Mouse (Mus musculus): Measurements from ENCODE around the gene Foxn2. TPM values are rescaled to one million over a fixed set of nuclear protein-coding genes. Genes with fewer than 3 reads are reported as not detected.

Foxn2 gene
- 6.1 TPM for polyA plus RNA-seq (2021)

DNA sequence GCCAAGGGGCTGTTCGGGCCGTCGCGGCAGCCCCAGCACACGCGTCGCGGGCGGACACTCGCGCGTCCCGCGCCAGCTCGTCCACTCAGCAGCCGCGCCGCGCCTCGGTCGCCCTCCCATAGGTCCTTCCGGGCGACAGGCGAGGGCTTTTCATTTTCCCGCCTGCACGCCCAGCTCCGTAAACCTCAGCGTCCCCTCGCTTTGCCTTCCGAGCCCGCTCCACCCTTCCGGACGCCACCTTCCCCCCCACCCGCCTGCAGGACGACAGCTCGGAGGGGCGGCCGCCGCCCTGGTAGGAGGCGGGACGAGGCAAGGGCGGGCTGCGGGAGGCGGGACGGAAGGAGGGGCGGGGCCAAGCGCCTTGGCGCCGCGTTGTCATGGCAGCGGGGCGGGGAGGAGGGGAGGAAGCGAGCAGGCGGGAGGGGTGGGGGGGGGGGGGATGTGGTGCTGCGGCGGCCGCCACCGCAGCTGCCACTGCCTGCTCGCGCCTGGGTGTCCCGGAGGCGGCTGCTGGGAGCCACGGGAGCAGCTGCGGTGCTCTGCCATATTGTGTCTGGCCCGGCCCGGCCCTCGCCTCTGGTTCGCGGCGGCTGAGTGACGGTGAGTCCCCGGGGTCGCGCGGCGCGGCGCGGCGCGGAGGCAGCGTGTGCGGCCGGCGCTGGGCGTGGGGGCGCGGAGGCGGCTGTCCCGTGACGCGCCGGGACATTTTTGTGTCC is at the start of gene Foxn2:
Gene Foxn2 (plus strand): TSS at position 427 of the 716 bp plus-strand sequence.
- CTCF ChIA-PET, result no interaction called here
- POLR2A ChIA-PET, result interaction anchor here (0.7 to 1.0 kb wide), 2 partner anchors 90 to 149 kb away, joined by 3 read pairs; no protein-coding TSS in a partner anchor

DNA sequence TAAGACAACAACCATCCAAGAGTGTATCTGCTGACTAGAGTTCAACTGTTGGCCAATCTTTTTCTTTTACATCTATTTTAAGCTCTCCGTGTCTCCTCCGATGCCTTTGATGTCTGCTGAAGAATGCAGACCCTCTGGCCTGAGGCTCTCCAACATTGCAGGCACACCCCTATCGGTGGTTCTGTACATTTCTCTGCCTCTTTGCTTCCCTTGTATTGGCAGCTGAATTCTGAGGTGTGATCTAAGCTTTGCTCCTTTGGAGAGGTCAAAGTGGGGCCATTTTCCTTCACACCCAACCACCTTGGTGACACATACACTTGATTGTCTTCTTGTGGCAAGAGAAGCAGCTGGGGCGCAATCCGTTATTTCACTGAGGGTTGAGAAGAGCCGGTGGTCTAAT is 43.0 kb upstream of the Foxn2 start:
- no peak for TF ChIP-seq CTCF (IDR thresholded peaks at IDR 0.05)
- POLR2A ChIA-PET, result no interaction called here
- H3K27me3 ChIP-seq, result peaks cover 15% of the 10 kb centered on the region
- ATAC-seq (no peak), DNase-seq (ENCODE audit: low read depth, low spot score) (no peak)
- in situ Hi-C loops (cut with MboI; ENCODE audit: low pct_unique_long_range_greater_than_20kb), result no loop called here
- CTCF ChIA-PET, result no interaction called here

More for the DNA sequence above, at the start of gene Foxn2:
- DNase-seq (ENCODE audit: low read depth, low spot score) (peak; percentile 38), ATAC-seq (peak; percentile 77)
- in situ Hi-C loops (cut with MboI; ENCODE audit: low pct_unique_long_range_greater_than_20kb), result loop anchor here (5.0 kb wide), 1 partner anchor 67 kb away; no protein-coding TSS in a partner anchor
- peaks cover 5% of the 10 kb centered on the region for H3K27me3 ChIP-seq
- no peak for TF ChIP-seq CTCF (IDR thresholded peaks at IDR 0.05)

DNA sequence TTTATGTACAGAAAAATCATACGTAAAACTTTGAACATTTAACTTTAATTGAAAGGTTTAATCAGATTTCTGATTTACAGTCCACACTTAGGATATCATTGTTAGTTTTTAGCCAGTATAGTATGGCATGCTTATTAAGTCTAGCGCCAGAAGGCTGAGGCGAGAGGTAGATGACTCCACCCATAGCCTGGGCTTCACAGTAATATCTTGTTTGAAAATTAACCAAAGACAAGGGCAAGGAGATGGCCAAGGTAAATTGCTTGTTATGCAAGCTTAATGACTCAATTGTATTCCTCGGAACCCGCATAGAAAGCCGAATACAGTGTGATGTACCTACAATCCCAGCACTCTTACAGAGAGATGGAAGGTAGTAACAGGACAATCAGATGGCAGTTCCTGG is 42.4 kb upstream of the Foxn2 start:
- CTCF ChIA-PET, result no interaction called here
- ATAC-seq (no peak), DNase-seq (ENCODE audit: low read depth, low spot score) (no peak)
- in situ Hi-C loops (cut with MboI; ENCODE audit: low pct_unique_long_range_greater_than_20kb), result no loop called here
- POLR2A ChIA-PET, result no interaction called here
- TF ChIP-seq CTCF (IDR thresholded peaks at IDR 0.05), result no peak
- H3K27me3 ChIP-seq, result peaks cover 19% of the 10 kb centered on the region

DNA sequence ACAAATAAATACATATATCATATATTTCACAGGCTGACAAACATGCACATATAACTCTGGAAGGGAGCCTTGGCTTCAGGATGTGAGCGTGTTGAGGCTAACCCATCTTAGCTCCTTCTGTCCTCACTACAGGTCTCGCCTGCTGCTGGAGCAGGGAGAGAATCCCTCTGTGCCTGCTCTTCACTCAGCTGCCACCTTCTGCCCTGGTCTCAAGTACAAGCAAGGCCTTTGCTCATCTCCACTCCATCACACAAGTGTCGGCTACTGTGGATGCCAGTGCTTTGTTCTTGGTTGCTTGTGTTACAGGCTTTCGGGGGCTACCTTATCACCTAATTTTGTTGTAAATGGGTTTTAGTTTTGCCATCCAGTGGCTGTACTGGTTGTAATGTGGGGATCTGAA is 41.7 kb upstream of the Foxn2 start:
- POLR2A ChIA-PET, result no interaction called here
- in situ Hi-C loops (cut with MboI; ENCODE audit: low pct_unique_long_range_greater_than_20kb), result no loop called here
- CTCF ChIA-PET, result no interaction called here
- no peak for ATAC-seq
- no peak for TF ChIP-seq CTCF (IDR thresholded peaks at IDR 0.05)
- DNase-seq (ENCODE audit: low read depth, low spot score), result no peak
- peaks cover 19% of the 10 kb centered on the region for H3K27me3 ChIP-seq

DNA sequence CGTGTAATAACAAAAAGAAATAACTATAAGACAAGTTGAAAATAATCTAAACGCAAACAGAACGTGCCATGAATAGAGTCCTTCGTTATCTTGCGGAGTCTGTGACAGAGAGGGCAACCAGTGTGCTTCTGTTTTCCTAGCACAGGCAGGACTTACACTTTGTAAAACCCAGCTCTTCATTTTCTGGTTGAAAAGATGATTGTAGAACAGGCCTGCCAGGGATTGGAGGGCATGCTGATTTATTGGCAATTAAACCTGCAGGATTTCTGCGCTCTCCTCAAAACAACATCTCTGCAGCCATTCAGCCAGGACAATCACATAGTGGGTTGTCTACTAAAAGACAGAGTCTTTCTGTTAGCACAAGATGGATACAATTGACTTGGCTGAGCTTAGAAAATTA is 40.4 kb upstream of the Foxn2 start:
- ChIA-PET POLR2A (interaction anchor here (0.6 kb wide), 1 partner anchor 235 kb away, joined by 3 read pairs; no protein-coding TSS in a partner anchor), CTCF (interaction anchor here (0.9 to 1.2 kb wide), 2 partner anchors 11 to 15 kb away, joined by 3 read pairs; no protein-coding TSS in a partner anchor)
- no peak for TF ChIP-seq CTCF (IDR thresholded peaks at IDR 0.05)
- in situ Hi-C loops (cut with MboI; ENCODE audit: low pct_unique_long_range_greater_than_20kb), result no loop called here
- DNase-seq (ENCODE audit: low read depth, low spot score) (no peak), ATAC-seq (no peak)
- H3K27me3 ChIP-seq, result peaks cover 25% of the 10 kb centered on the region

DNA sequence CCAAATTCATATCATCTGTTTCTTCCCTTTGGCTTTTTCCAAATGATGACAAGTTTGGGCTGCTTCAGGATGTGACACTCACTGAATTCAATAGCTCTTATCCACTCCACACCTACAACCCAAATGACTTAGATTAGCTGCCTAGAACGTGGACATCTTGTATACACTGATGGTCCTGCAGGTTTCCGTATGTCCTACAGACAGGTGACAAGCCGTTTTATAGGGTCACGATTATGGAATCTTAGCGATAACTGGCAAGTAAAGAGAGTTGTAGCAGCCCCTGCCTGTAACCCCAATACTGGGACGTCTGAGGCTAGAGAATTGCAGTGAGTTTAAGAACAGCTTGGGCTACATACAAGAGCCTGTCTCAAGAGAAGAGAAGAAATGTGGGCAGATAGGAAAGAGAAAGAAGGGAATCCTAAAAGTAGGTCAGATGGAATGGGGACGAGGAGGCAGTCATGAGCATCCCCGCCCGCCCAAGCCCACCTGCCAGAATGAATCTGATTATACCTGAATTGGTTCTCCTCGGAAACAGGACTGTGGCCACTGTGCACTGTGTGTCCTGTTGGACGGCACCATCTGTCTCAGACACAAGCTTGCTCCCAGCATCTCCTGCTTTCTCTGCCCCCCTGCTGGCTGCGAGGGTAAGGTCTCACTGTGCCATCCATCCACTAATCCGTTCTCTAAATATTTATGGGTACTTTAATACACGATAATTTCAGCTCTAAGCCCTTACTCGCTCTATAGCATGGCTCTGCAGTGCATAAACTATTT is 39.6 kb upstream of the Foxn2 start:
- CTCF ChIA-PET, result interaction anchor here (0.9 to 1.2 kb wide), 2 partner anchors 16 to 145 kb away, joined by 3 to 4 read pairs; no protein-coding TSS in a partner anchor
- in situ Hi-C loops (cut with MboI; ENCODE audit: low pct_unique_long_range_greater_than_20kb), result no loop called here
- peaks cover 25% of the 10 kb centered on the region for H3K27me3 ChIP-seq
- no peak for DNase-seq (ENCODE audit: low read depth, low spot score)
- ATAC-seq, result no peak
- POLR2A ChIA-PET, result interaction anchor here (0.6 kb wide), 1 partner anchor 236 kb away, joined by 3 read pairs; no protein-coding TSS in a partner anchor
- TF ChIP-seq CTCF (IDR thresholded peaks at IDR 0.05), result no peak

DNA sequence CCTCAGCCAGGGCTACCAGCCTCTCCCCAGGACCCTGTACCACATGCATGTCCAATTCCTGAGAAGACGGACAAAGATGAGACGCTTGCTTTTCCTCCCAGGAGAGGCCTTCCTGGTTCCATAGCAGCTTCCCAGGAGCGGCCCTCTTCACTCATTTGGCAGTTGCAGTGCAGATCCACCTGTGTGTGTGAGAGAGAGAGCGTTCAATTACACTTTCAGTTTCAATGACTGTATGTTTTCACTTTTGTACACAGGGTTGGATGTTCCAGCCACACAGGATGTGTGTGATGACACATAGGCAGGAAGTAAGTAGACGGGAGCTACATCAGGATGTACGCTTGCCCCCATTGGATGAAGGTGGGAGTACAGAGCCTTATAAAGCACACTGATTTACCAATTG is 37.2 kb upstream of the Foxn2 start:
- ChIA-PET POLR2A (no interaction called here), CTCF (interaction anchor here (1.0 kb wide), 1 partner anchor 337 kb away, joined by 3 read pairs; no protein-coding TSS in a partner anchor)
- peaks cover 25% of the 10 kb centered on the region for H3K27me3 ChIP-seq
- in situ Hi-C loops (cut with MboI; ENCODE audit: low pct_unique_long_range_greater_than_20kb), result no loop called here
- no peak for TF ChIP-seq CTCF (IDR thresholded peaks at IDR 0.05)
- no peak for DNase-seq (ENCODE audit: low read depth, low spot score)
- no peak for ATAC-seq

DNA sequence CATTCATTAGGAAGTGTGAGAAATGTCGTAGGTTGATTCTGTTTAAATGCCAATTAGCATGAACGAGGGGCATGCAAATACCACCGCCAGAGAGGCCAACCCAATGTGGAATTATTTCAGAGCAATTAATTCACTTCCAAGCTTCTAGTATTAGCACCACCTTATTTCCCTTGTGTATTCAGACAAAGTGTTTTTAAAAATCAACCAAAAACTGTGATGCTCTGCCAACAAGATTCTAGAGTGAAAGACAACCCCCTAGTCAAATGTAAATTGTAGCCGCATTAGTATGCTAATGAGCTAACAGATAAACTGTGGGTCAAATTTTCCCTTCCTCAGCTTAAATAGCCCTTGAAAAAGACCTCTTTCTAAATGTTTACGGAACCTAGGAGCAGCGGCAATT is 36.0 kb upstream of the Foxn2 start:
- CTCF ChIA-PET, result interaction anchor here (1.0 kb wide), 1 partner anchor 338 kb away, joined by 3 read pairs; no protein-coding TSS in a partner anchor
- no peak for TF ChIP-seq CTCF (IDR thresholded peaks at IDR 0.05)
- POLR2A ChIA-PET, result no interaction called here
- ATAC-seq (no peak), DNase-seq (ENCODE audit: low read depth, low spot score) (no peak)
- H3K27me3 ChIP-seq, result peaks cover 25% of the 10 kb centered on the region
- in situ Hi-C loops (cut with MboI; ENCODE audit: low pct_unique_long_range_greater_than_20kb), result no loop called here

DNA sequence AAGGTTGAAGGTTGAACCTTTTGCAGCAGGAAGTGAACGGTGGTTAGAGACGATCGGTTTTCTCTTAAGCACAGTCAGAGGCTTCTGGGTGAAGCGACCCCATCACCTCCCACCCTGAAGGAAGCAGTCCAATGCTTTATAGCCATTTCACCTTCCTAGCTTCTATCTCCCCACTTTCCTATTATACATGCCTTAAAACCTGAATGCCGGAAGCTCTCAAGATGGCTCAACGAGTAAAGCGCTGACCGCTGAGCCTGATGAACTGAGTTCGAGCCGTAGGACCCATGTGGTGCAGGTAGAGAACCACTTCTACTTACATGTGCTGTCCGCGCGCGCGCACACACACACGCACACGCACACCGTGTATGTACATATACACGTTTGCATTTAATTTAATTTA is 35.4 kb upstream of the Foxn2 start:
- TF ChIP-seq CTCF (IDR thresholded peaks at IDR 0.05), result no peak
- ChIA-PET POLR2A (no interaction called here), CTCF (interaction anchor here (0.7 kb wide), 1 partner anchor 69 kb away, joined by 3 read pairs; no protein-coding TSS in a partner anchor)
- peaks cover 21% of the 10 kb centered on the region for H3K27me3 ChIP-seq
- ATAC-seq (no peak), DNase-seq (ENCODE audit: low read depth, low spot score) (no peak)
- in situ Hi-C loops (cut with MboI; ENCODE audit: low pct_unique_long_range_greater_than_20kb), result no loop called here

DNA sequence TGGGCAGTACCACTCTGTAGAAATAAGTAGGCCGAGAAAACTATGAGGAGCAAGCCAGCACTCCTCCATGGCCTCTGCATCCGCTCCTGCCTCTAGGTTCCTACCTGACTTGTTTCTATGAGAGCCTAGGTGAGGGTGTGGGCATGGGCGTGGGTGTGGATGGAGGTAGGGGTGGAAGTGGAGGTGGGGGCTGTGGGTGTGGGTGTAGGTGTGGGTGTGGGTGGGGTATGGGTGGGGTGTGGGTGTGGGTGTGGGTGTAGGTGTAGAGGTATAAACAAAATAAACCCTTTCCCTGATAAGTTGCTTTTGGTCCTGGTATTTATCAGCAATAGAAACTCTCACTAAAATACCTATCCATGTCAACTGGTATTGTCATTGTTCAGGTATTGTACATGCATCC is 30.8 kb upstream of the Foxn2 start:
- ChIA-PET CTCF (no interaction called here), POLR2A (no interaction called here)
- ATAC-seq (no peak), DNase-seq (ENCODE audit: low read depth, low spot score) (no peak)
- in situ Hi-C loops (cut with MboI; ENCODE audit: low pct_unique_long_range_greater_than_20kb), result no loop called here
- TF ChIP-seq CTCF (IDR thresholded peaks at IDR 0.05), result no peak
- H3K27me3 ChIP-seq, result peaks cover 3% of the 10 kb centered on the region

Data from Patski (cell line).